Comparison of ENCODE assay signal across 1 mouse cellular context in the genomic region with DNA sequence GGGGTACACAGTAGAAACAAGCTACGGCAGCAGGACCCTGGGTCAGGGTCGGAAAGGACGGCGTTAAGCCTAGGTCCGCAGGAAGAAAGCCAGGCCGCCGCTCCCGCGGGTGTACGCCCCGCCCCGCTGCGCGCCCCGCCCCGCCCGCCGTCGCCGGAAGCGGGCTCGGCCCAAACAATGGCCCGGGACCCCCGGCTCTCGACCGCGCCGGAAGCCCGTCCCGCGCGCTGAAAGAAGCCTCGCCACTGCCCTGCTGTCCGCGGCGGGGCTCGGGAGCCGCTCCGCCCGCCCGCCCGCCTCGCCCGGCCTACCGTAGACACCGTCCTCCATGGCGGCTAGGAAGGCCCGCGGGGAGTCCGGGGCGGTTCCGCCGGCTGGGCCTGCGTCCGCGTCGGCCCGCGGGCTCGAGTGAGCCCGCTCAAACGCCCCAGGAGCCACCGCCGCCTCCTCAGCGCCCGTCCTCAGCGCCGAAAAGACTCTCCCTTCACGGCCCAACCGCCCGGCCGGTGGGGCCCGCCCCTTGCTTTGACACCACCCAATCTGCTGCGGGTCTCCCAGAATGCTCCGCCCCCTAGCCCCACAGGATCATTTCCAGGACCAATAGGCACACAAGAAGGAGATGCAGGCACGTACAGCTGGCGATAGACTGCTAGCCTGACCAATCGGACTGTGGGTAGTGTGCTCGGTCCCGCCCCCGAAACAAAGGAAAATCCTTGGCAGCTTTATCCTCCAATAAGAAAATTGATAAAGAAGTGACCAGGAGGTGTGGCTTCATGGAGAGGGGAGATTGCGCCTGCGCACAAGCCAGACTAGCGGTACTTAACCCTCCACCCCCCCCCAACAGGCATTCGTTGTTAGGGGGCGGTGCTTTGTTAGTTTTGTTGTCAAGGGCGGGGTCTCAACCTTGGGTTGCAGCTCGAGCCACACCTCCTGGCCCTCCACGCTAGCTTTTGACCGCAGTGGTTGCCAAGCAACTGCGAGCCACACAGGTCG.
TF ChIP-seq lines count a peak whose summit lies in the region.

A gene (minus strand): TSS at position 795 of the 993 bp plus-strand sequence.

TF ChIP-seq in MEL, 35 proteins besides CTCF, POLR2A, EP300 and RAD21 (continued from another document):
- 0 out of 2 replicates have a peak, but pooled peaks have one; percentile 5 for TF ChIP-seq MAX (IDR thresholded peaks at IDR 0.05; ENCODE audit: low read length)
- TF ChIP-seq ZMIZ1 (IDR thresholded peaks at IDR 0.05; ENCODE audit: low read depth, low read length), result peak; percentile 60; the same call in 1 of the 2 replicates
- no peak for TF ChIP-seq POLR2AphosphoS5 (IDR thresholded peaks at IDR 0.05; ENCODE audit: borderline replicate concordance, low read depth, low read length)
- no peak for TF ChIP-seq MEF2A (IDR thresholded peaks at IDR 0.05; ENCODE audit: extremely low read depth, insufficient replicate concordance, low read depth, low read length, poor library complexity, severe bottlenecking)
- TF ChIP-seq CHD2 (IDR thresholded peaks at IDR 0.05; ENCODE audit: low read length), result peak; percentile 86
- no peak for TF ChIP-seq USF2 (IDR thresholded peaks at IDR 0.05; ENCODE audit: borderline replicate concordance in 1 of 2, insufficient read depth in 1 of 2, low read depth in 1 of 2, low read length in 2 of 2)
- TF ChIP-seq MAZ (IDR thresholded peaks at IDR 0.05; ENCODE audit: low read depth, low read length), result peak; percentile 49; the same call in 1 of the 2 replicates
- TF ChIP-seq ZKSCAN1 (IDR thresholded peaks at IDR 0.05; ENCODE audit: low read depth, low read length), result no peak
- TF ChIP-seq CHD1 (IDR thresholded peaks at IDR 0.05; ENCODE audit: low read depth, low read length), result no peak
- TF ChIP-seq USF1 (IDR thresholded peaks at IDR 0.05; ENCODE audit: low read depth, low read length), result 0 out of 2 replicates have a peak, but pooled peaks have one; percentile 5
- TF ChIP-seq ELF1 (IDR thresholded peaks at IDR 0.05; ENCODE audit: low read depth, low read length), result 0 out of 2 replicates have a peak, but pooled peaks have one; percentile 16
- TF ChIP-seq NELFE (IDR thresholded peaks at IDR 0.05; ENCODE audit: low read depth, low read length), result peak; percentile 79
- TF ChIP-seq GATA1 (IDR thresholded peaks at IDR 0.05; ENCODE audit: low read depth, low read length), result peak; percentile 22; the same call in 1 of the 2 replicates
- TF ChIP-seq MXI1 (IDR thresholded peaks at IDR 0.05; ENCODE audit: low read depth, low read length), result peak; percentile 70
